Mouse (Mus musculus): ENCODE data around the gene Cep68.
A peak's percentile ranks its signal among the peaks of the same experiment; 100 is the strongest.

- TF ChIP-seq JUND (conservative IDR thresholded peaks at IDR 0.05; ENCODE audit: low read depth, low read length) (no peak), NRF1 (IDR thresholded peaks at IDR 0.05; ENCODE audit: low read depth, low read length) (no peak), POLR2A (IDR thresholded peaks at IDR 0.05; ENCODE audit: low read depth, low read length) (no peak), ZKSCAN1 (IDR thresholded peaks at IDR 0.05; ENCODE audit: borderline replicate concordance, low read depth, low read length) (no peak), RAD21 (IDR thresholded peaks at IDR 0.05; ENCODE audit: low read depth, low read length) (no peak), CTCF (conservative IDR thresholded peaks at IDR 0.05 in 1 of 2, IDR thresholded peaks at IDR 0.05 in 1 of 2; ENCODE audit: low read depth in 2 of 2, low read length in 2 of 2) (peak; percentile 49 to 50; a peak in 3 of 4 replicates), USF1 (IDR thresholded peaks at IDR 0.05; ENCODE audit: low read depth, low read length) (no peak), NELFE (IDR thresholded peaks at IDR 0.05; ENCODE audit: low read depth, low read length) (no peak), GABPA (IDR thresholded peaks at IDR 0.05; ENCODE audit: insufficient replicate concordance, low read depth, low read length) (no peak), E2F4 (IDR thresholded peaks at IDR 0.05; ENCODE audit: insufficient replicate concordance, low read depth, low read length) (no peak), CHD2 (IDR thresholded peaks at IDR 0.05; ENCODE audit: low read length) (no peak), MAX (IDR thresholded peaks at IDR 0.05; ENCODE audit: low read length) (no peak)
Observed at GRCm38 (mm10) chr11:20214779-20215178, 34.5 kb downstream of the Cep68 start.
